Mouse (Mus musculus): ENCODE results near the gene Egln1. TPM values are rescaled to one million over a fixed set of nuclear protein-coding genes. Genes with fewer than 3 reads are reported as not detected.
A peak's percentile ranks its signal among the peaks of the same experiment; 100 is the strongest.

Egln1 gene
- polyA plus RNA-seq, 1 experiment from 2014 or later: 14.8 TPM

- Histone ChIP-seq H3K27ac (ENCODE audit: low read depth, low read length) (peak overlapping the region; percentile 98), H3K4me3 (ENCODE audit: low read length) (peak overlapping the region; percentile 92), H3K9ac (ENCODE audit: low read depth, low read length) (peak overlapping the region; percentile 98), H3K9me3 (ENCODE audit: control insufficient read depth, low read length) (no peaks in the 10 kb centered on the region), H3K4me2 (ENCODE audit: low read length) (peak overlapping the region; percentile 91), H3K4me1 (ENCODE audit: control insufficient read depth, insufficient read depth, low read depth, low read length) (peaks cover 31% of the 10 kb centered on the region), H3K27me3 (replicated peaks; ENCODE audit: control insufficient read depth, insufficient read depth, low read length) (no peaks in the 10 kb centered on the region), H3K36me3 (ENCODE audit: control insufficient read depth, insufficient read depth, low read length) (no peaks in the 10 kb centered on the region)
- no peak for ATAC-seq
- WGBS: 19% methylated on average over 10 of the region's 10 CpGs
Measured at GRCm38 (mm10) chr8:124950069-124950456, 939 bp upstream of the Egln1 start.

DNA sequence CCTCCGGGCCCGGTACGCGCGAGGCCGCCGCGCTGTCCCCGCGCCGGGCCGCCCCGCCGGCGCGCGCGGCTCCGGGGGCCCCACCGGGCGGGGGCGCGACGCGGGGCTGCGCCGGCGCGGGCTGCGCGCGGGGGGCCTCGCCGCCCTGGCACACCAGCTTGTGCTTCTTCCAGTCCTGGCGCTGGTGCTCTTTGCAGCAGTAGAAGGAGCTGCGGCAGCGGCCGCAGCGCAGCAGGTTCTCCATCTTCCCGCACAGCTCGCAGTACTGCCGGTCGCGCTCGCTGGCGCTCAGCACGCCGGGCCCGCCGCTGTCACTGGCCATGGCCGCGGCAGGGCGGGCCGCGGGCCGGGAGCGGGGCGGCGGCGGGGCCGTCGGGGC lies 402 bp downstream of the Egln1 start:
- no peaks in the 10 kb centered on the region for H3K36me3 ChIP-seq (ENCODE audit: control insufficient read depth, insufficient read depth, low read length)
- no peaks in the 10 kb centered on the region for H3K27me3 ChIP-seq (replicated peaks; ENCODE audit: control insufficient read depth, insufficient read depth, low read length)
- peak; percentile 54 for ATAC-seq
- peaks cover 38% of the 10 kb centered on the region for H3K4me1 ChIP-seq (ENCODE audit: control insufficient read depth, insufficient read depth, low read depth, low read length)
- H3K27ac ChIP-seq (ENCODE audit: low read depth, low read length): peak overlapping the region; percentile 98
- peak overlapping the region; percentile 91 for H3K4me2 ChIP-seq (ENCODE audit: low read length)
- H3K9me3 ChIP-seq (ENCODE audit: control insufficient read depth, low read length): no peaks in the 10 kb centered on the region
- 0% methylated on average over 9 of the region's 62 CpGs for WGBS
- peak overlapping the region; percentile 98 for H3K9ac ChIP-seq (ENCODE audit: low read depth, low read length)
- H3K4me3 ChIP-seq (ENCODE audit: low read length): peak overlapping the region; percentile 92

GRCm38 (mm10) chr8:124947865-124948732 lies 1.0 kb downstream of the Egln1 start:
- Histone ChIP-seq H3K9me3 (ENCODE audit: control insufficient read depth, low read length) (no peaks in the 10 kb centered on the region), H3K4me2 (ENCODE audit: low read length) (peak overlapping the region; percentile 91), H3K4me1 (ENCODE audit: control insufficient read depth, insufficient read depth, low read depth, low read length) (peaks cover 38% of the 10 kb centered on the region), H3K27me3 (replicated peaks; ENCODE audit: control insufficient read depth, insufficient read depth, low read length) (no peaks in the 10 kb centered on the region), H3K27ac (ENCODE audit: low read depth, low read length) (peak overlapping the region; percentile 98), H3K9ac (ENCODE audit: low read depth, low read length) (peak overlapping the region; percentile 98), H3K36me3 (ENCODE audit: control insufficient read depth, insufficient read depth, low read length) (no peaks in the 10 kb centered on the region), H3K4me3 (ENCODE audit: low read length) (peak overlapping the region; percentile 92)
- under 1% methylated on average over 63 of the region's 67 CpGs for WGBS
- peak; percentile 28 for ATAC-seq

DNA sequence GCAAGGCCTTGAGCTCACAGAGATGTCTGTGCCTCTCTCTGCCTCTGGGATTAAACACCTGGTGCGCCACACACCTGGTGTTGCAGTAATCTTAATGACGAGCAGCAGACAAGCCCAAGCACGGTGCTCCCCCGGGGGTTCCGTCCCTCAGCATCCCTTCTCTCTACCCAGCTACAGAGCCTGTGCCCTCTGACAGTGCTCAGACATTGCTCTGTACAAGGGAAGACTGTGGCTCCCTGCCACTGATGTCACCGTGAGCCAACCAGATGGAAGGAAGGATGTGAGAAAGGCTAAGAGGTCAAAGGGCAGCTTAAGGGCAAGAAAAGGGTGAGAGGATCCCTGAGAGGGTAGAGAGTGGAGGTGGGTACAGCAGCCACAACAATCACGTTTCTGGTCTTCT lies 4.7 kb downstream of the Egln1 start:
- Histone ChIP-seq H3K36me3 (ENCODE audit: control insufficient read depth, insufficient read depth, low read length) (0 out of 2 replicates have a peak, but pooled peaks cover 2% of the 10 kb centered on the region), H3K4me1 (ENCODE audit: control insufficient read depth, insufficient read depth, low read depth, low read length) (peaks cover 29% of the 10 kb centered on the region), H3K9ac (ENCODE audit: low read depth, low read length) (no peak overlapping the region), H3K4me3 (ENCODE audit: low read length) (no peak overlapping the region), H3K9me3 (ENCODE audit: control insufficient read depth, low read length) (no peaks in the 10 kb centered on the region), H3K27me3 (replicated peaks; ENCODE audit: control insufficient read depth, insufficient read depth, low read length) (no peaks in the 10 kb centered on the region), H3K27ac (ENCODE audit: low read depth, low read length) (no peak overlapping the region), H3K4me2 (ENCODE audit: low read length) (no peak overlapping the region)
- ATAC-seq: no peak
- WGBS: 60% methylated on average over 7 of the region's 7 CpGs

GRCm38 (mm10) chr8:124943801-124944200 lies 5.3 kb downstream of the Egln1 start:
- Histone ChIP-seq H3K4me3 (ENCODE audit: low read length) (no peak overlapping the region), H3K9me3 (ENCODE audit: control insufficient read depth, low read length) (no peaks in the 10 kb centered on the region), H3K27ac (ENCODE audit: low read depth, low read length) (no peak overlapping the region), H3K4me2 (ENCODE audit: low read length) (no peak overlapping the region), H3K36me3 (ENCODE audit: control insufficient read depth, insufficient read depth, low read length) (peaks cover 4% of the 10 kb centered on the region; the same call in 1 of the 2 replicates), H3K4me1 (ENCODE audit: control insufficient read depth, insufficient read depth, low read depth, low read length) (peaks cover 29% of the 10 kb centered on the region), H3K27me3 (replicated peaks; ENCODE audit: control insufficient read depth, insufficient read depth, low read length) (no peaks in the 10 kb centered on the region), H3K9ac (ENCODE audit: low read depth, low read length) (no peak overlapping the region)
- ATAC-seq: no peak
- WGBS: 87% methylated on average over 6 of the region's 6 CpGs

GRCm38 (mm10) chr8:124937293-124937692 lies 11.8 kb downstream of the Egln1 start:
- Histone ChIP-seq H3K36me3 (ENCODE audit: control insufficient read depth, insufficient read depth, low read length) (peaks cover 7% of the 10 kb centered on the region; the same call in 1 of the 2 replicates), H3K4me3 (ENCODE audit: low read length) (no peak overlapping the region), H3K27ac (ENCODE audit: low read depth, low read length) (no peak overlapping the region), H3K27me3 (replicated peaks; ENCODE audit: control insufficient read depth, insufficient read depth, low read length) (no peaks in the 10 kb centered on the region), H3K4me2 (ENCODE audit: low read length) (no peak overlapping the region), H3K9ac (ENCODE audit: low read depth, low read length) (no peak overlapping the region), H3K9me3 (ENCODE audit: control insufficient read depth, low read length) (no peaks in the 10 kb centered on the region), H3K4me1 (ENCODE audit: control insufficient read depth, insufficient read depth, low read depth, low read length) (no peaks in the 10 kb centered on the region)
- WGBS: 100% methylated on average over 4 of the region's 4 CpGs
- ATAC-seq: no peak

- ATAC-seq: no peak
- Histone ChIP-seq H3K9ac (ENCODE audit: low read depth, low read length) (no peak overlapping the region), H3K4me3 (ENCODE audit: low read length) (no peak overlapping the region), H3K36me3 (ENCODE audit: control insufficient read depth, insufficient read depth, low read length) (peaks cover 6% of the 10 kb centered on the region; the same call in 1 of the 2 replicates), H3K9me3 (ENCODE audit: control insufficient read depth, low read length) (no peaks in the 10 kb centered on the region), H3K27ac (ENCODE audit: low read depth, low read length) (no peak overlapping the region), H3K27me3 (replicated peaks; ENCODE audit: control insufficient read depth, insufficient read depth, low read length) (no peaks in the 10 kb centered on the region), H3K4me1 (ENCODE audit: control insufficient read depth, insufficient read depth, low read depth, low read length) (no peaks in the 10 kb centered on the region), H3K4me2 (ENCODE audit: low read length) (no peak overlapping the region)
- WGBS: 98% methylated on average over 10 of the region's 10 CpGs
Measured at GRCm38 (mm10) chr8:124936699-124937098, 12.4 kb downstream of the Egln1 start.

DNA sequence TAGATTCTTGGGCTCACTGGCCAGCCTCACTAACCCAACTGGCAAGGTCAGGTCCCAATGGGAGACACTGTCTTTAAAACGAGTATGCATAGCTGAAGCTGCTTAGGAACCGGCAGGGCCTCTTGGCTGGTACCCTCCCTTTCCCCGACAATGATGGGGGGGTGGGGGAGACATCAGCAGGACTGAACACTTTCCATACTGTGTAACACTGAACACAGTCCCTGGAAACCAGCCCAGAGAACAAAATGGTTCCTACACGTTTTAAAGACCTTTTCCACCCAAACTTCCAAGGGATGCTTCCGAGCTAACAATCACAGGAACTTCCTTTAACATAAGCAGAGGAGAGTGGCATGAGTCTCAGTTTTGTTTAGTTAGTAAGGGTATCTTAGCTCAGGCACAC lies 14.0 kb downstream of the Egln1 start:
- no peaks in the 10 kb centered on the region for H3K27me3 ChIP-seq (replicated peaks; ENCODE audit: control insufficient read depth, insufficient read depth, low read length)
- H3K4me2 ChIP-seq (ENCODE audit: low read length): no peak overlapping the region
- H3K9me3 ChIP-seq (ENCODE audit: control insufficient read depth, low read length): no peaks in the 10 kb centered on the region
- H3K9ac ChIP-seq (ENCODE audit: low read depth, low read length): no peak overlapping the region
- WGBS: 82% methylated on average over 5 of the region's 5 CpGs
- ATAC-seq: no peak
- peaks cover 4% of the 10 kb centered on the region; the same call in 1 of the 2 replicates for H3K36me3 ChIP-seq (ENCODE audit: control insufficient read depth, insufficient read depth, low read length)
- H3K4me3 ChIP-seq (ENCODE audit: low read length): no peak overlapping the region
- no peaks in the 10 kb centered on the region for H3K4me1 ChIP-seq (ENCODE audit: control insufficient read depth, insufficient read depth, low read depth, low read length)
- H3K27ac ChIP-seq (ENCODE audit: low read depth, low read length): no peak overlapping the region

DNA sequence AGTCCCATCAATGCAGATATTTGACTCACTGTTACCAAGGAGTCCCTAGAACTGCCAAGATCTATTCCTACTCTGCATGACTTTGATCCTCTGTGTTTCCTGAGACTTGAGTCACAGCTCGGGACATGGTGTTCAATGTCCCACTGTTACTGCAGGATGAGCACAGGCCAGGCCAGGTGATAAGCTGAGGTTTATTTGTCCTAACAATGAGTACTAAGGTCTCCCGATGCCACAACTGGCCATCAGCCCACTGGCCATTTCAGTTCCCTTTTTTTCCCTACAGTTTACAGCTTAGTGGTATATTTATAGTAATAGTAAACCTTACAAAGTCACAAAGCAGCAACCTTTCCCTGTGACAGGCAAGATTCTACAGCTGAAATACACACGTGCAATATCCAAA lies 16.7 kb downstream of the Egln1 start:
- no peaks in the 10 kb centered on the region for H3K27me3 ChIP-seq (replicated peaks; ENCODE audit: control insufficient read depth, insufficient read depth, low read length)
- H3K4me1 ChIP-seq (ENCODE audit: control insufficient read depth, insufficient read depth, low read depth, low read length): no peaks in the 10 kb centered on the region
- H3K4me3 ChIP-seq (ENCODE audit: low read length): no peak overlapping the region
- no peak overlapping the region for H3K9ac ChIP-seq (ENCODE audit: low read depth, low read length)
- H3K9me3 ChIP-seq (ENCODE audit: control insufficient read depth, low read length): no peaks in the 10 kb centered on the region
- ATAC-seq: no peak
- 84% methylated on average over 3 of the region's 3 CpGs for WGBS
- no peak overlapping the region for H3K27ac ChIP-seq (ENCODE audit: low read depth, low read length)
- H3K4me2 ChIP-seq (ENCODE audit: low read length): no peak overlapping the region
- no peaks in the 10 kb centered on the region for H3K36me3 ChIP-seq (ENCODE audit: control insufficient read depth, insufficient read depth, low read length)

Measured in hindbrain, embryonic 16.5 days (tissue).